Mouse (Mus musculus): ENCODE results near the gene Neu1. TPM values are rescaled to one million over a fixed set of nuclear protein-coding genes. Genes with fewer than 3 reads are reported as not detected.
"Not testable (repeated sequence)": the region's sequence is repeated elsewhere in the genome, so short reads cannot be mapped to it uniquely, and the experiment has no call there.

Gene Neu1
- polyA plus RNA-seq, 1 experiment from 2014 or later: 18.9 TPM

GRCm38 (mm10) chr17:34899053-34899889 lies 31.8 kb upstream of the Neu1 start:
- under 1% methylated on average over 24 of the region's 45 CpGs for WGBS
- no peaks in the 10 kb centered on the region for H3K27me3 ChIP-seq (ENCODE audit: control insufficient read depth, insufficient read depth, low read length)
- DNase-seq (ENCODE audit: low spot score) (peak; percentile 71), ATAC-seq (ENCODE audit: low FRiP score, low TSS enrichment) (no peak)
- no peaks in the 10 kb centered on the region for H3K4me1 ChIP-seq (replicated peaks; ENCODE audit: control insufficient read depth, insufficient read depth)
- peak overlapping the region; percentile 88 for H3K4me3 ChIP-seq (ENCODE audit: low read depth, low read length)
- H3K9ac ChIP-seq (ENCODE audit: low read length): peak overlapping the region; percentile 93
- H3K27ac ChIP-seq (replicated peaks): peak overlapping the region; percentile 97
- H3K4me2 ChIP-seq (replicated peaks; ENCODE audit: low read depth): peak overlapping the region; percentile 91
- H3K36me3 ChIP-seq (ENCODE audit: control insufficient read depth, insufficient read depth, low read length): peaks cover 8% of the 10 kb centered on the region; the same call in 1 of the 2 replicates
- no peaks in the 10 kb centered on the region for H3K9me3 ChIP-seq (ENCODE audit: control insufficient read depth, low read length)
- no peak; the same call in 1 of the 2 replicates for TF ChIP-seq CTCF (IDR thresholded peaks at IDR 0.05; ENCODE audit: low read depth)
- no peak for TF ChIP-seq EP300 (optimal IDR thresholded peaks at IDR 0.05)

GRCm38 (mm10) chr17:34899890-34900243 lies 31.2 kb upstream of the Neu1 start:
- 0% methylated on average over 5 of the region's 5 CpGs for WGBS
- DNase-seq (ENCODE audit: low spot score): no peak

GRCm38 (mm10) chr17:34900826-34901225 lies 30.2 kb upstream of the Neu1 start:
- not testable (repeated sequence) for ATAC-seq (ENCODE audit: low FRiP score, low TSS enrichment); H3K9ac ChIP-seq (ENCODE audit: low read length)

More at GRCm38 (mm10) chr17:34899890-34900243, 31.2 kb upstream of the Neu1 start:
- Histone ChIP-seq H3K27ac (replicated peaks) (peak overlapping the region; percentile 97), H3K9ac (ENCODE audit: low read length) (peak overlapping the region; percentile 93), H3K4me3 (ENCODE audit: low read depth, low read length) (peak overlapping the region; percentile 88), H3K4me2 (replicated peaks; ENCODE audit: low read depth) (peak overlapping the region; percentile 91), H3K4me1 (replicated peaks; ENCODE audit: control insufficient read depth, insufficient read depth) (no peaks in the 10 kb centered on the region), H3K9me3 (ENCODE audit: control insufficient read depth, low read length) (no peaks in the 10 kb centered on the region), H3K27me3 (ENCODE audit: control insufficient read depth, insufficient read depth, low read length) (no peaks in the 10 kb centered on the region), H3K36me3 (ENCODE audit: control insufficient read depth, insufficient read depth, low read length) (peaks cover 10% of the 10 kb centered on the region; the same call in 1 of the 2 replicates)
- no peak for TF ChIP-seq CTCF (IDR thresholded peaks at IDR 0.05; ENCODE audit: low read depth)
- no peak for TF ChIP-seq EP300 (optimal IDR thresholded peaks at IDR 0.05)
- no peak for ATAC-seq (ENCODE audit: low FRiP score, low TSS enrichment)

GRCm38 (mm10) chr17:34901948-34902347 lies 29.1 kb upstream of the Neu1 start:
- not testable (repeated sequence) for H3K9me3 ChIP-seq (ENCODE audit: control insufficient read depth, low read length); ATAC-seq (ENCODE audit: low FRiP score, low TSS enrichment); DNase-seq (ENCODE audit: low spot score); H3K4me3 ChIP-seq (ENCODE audit: low read depth, low read length); H3K27me3 ChIP-seq (ENCODE audit: control insufficient read depth, insufficient read depth, low read length); H3K4me1 ChIP-seq (replicated peaks; ENCODE audit: control insufficient read depth, insufficient read depth); H3K9ac ChIP-seq (ENCODE audit: low read length); H3K27ac ChIP-seq (replicated peaks); H3K4me2 ChIP-seq (replicated peaks; ENCODE audit: low read depth)
- 81% methylated on average over 9 of the region's 10 CpGs for whole genome bisulfite sequencing
- H3K36me3 ChIP-seq (ENCODE audit: control insufficient read depth, insufficient read depth, low read length): peaks cover 28% of the 10 kb centered on the region

More at GRCm38 (mm10) chr17:34900826-34901225, 30.2 kb upstream of the Neu1 start:
- not testable (repeated sequence) for H3K27ac ChIP-seq (replicated peaks); H3K9me3 ChIP-seq (ENCODE audit: control insufficient read depth, low read length); H3K4me1 ChIP-seq (replicated peaks; ENCODE audit: control insufficient read depth, insufficient read depth); H3K27me3 ChIP-seq (ENCODE audit: control insufficient read depth, insufficient read depth, low read length); DNase-seq (ENCODE audit: low spot score); H3K4me2 ChIP-seq (replicated peaks; ENCODE audit: low read depth); H3K4me3 ChIP-seq (ENCODE audit: low read depth, low read length)
- peaks cover 17% of the 10 kb centered on the region for H3K36me3 ChIP-seq (ENCODE audit: control insufficient read depth, insufficient read depth, low read length)

GRCm38 (mm10) chr17:34902895-34903294 lies 28.2 kb upstream of the Neu1 start:
- Histone ChIP-seq H3K4me2 (replicated peaks; ENCODE audit: low read depth) (no peak overlapping the region), H3K36me3 (ENCODE audit: control insufficient read depth, insufficient read depth, low read length) (peaks cover 37% of the 10 kb centered on the region), H3K9ac (ENCODE audit: low read length) (no peak overlapping the region), H3K9me3 (ENCODE audit: control insufficient read depth, low read length) (no peaks in the 10 kb centered on the region), H3K4me3 (ENCODE audit: low read depth, low read length) (no peak overlapping the region), H3K4me1 (replicated peaks; ENCODE audit: control insufficient read depth, insufficient read depth) (no peaks in the 10 kb centered on the region), H3K27ac (replicated peaks) (no peak overlapping the region), H3K27me3 (ENCODE audit: control insufficient read depth, insufficient read depth, low read length) (no peaks in the 10 kb centered on the region)
- ATAC-seq (ENCODE audit: low FRiP score, low TSS enrichment) (no peak), DNase-seq (ENCODE audit: low spot score) (no peak)
- 81% methylated on average over 9 of the region's 9 CpGs for WGBS
- TF ChIP-seq CTCF (IDR thresholded peaks at IDR 0.05; ENCODE audit: low read depth) (no peak), EP300 (optimal IDR thresholded peaks at IDR 0.05) (no peak)

GRCm38 (mm10) chr17:34910982-34911381 lies 20.1 kb upstream of the Neu1 start:
- TF ChIP-seq EP300 (optimal IDR thresholded peaks at IDR 0.05) (no peak), CTCF (IDR thresholded peaks at IDR 0.05; ENCODE audit: low read depth) (no peak)
- H3K4me3 ChIP-seq (ENCODE audit: low read depth, low read length): no peak overlapping the region
- no peak overlapping the region for H3K4me2 ChIP-seq (replicated peaks; ENCODE audit: low read depth)
- DNase-seq (ENCODE audit: low spot score): no peak
- no peaks in the 10 kb centered on the region for H3K4me1 ChIP-seq (replicated peaks; ENCODE audit: control insufficient read depth, insufficient read depth)
- no peak overlapping the region for H3K9ac ChIP-seq (ENCODE audit: low read length)
- WGBS: 74% methylated on average over 10 of the region's 10 CpGs
- no peak overlapping the region for H3K27ac ChIP-seq (replicated peaks)
- peaks cover 53% of the 10 kb centered on the region for H3K36me3 ChIP-seq (ENCODE audit: control insufficient read depth, insufficient read depth, low read length)
- H3K27me3 ChIP-seq (ENCODE audit: control insufficient read depth, insufficient read depth, low read length): no peaks in the 10 kb centered on the region
- H3K9me3 ChIP-seq (ENCODE audit: control insufficient read depth, low read length): no peaks in the 10 kb centered on the region
- no peak for ATAC-seq (ENCODE audit: low FRiP score, low TSS enrichment)
